Mouse (Mus musculus) granulocyte monocyte progenitor cell, adult 5-6 weeks (primary cell): Measurements from ENCODE around the gene Cldn4. TPM values are rescaled to one million over a fixed set of nuclear protein-coding genes. Genes with fewer than 3 reads are reported as not detected.

ENCODE experiments used
- ATAC-seq: replicated peaks from 2 replicates; pipeline ENCODE4 v1.8.0; 2016; ENCODE audit warnings: mild to moderate bottlenecking, moderate TSS enrichment, inconsistent platforms; ENCODE audit not compliant: poor library complexity, severe bottlenecking
- total RNA-seq, 2 experiments: library from RNA; stranded (forward) in 1 of 2; stranded (reverse) in 1 of 2; fragments of 200-712, 200-1000 nt in 1 of 2; fragments of >200 nt in 1 of 2; fragmentation: Nextera tagmentation in 1 of 2; gene quantifications; 2 replicates each; pipeline ENCODE4 v1.2.3; 2014 to 2017

Cldn4 gene
- total RNA-seq, 2 experiments from 2014 or later, result not detected

DNA sequence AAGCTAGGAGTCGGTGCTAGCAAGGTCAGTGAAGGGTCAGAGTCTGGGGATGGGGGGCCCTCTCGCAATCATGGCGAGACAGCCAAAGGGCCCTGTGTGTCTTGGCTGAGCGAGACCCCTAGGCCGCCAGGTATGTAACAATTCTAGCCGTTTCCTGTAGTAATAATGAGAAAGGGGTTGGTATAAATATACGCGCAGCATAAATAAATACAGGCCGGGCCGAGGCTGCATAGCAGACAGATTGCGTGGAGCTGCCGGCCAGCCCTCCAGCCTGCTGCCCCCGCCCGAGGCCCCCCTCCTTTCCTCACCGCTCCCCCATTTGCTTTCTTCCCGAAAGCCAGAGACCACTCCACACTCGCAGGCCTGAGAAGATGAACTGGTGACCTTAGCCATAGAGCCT is 49.1 kb downstream of the Cldn4 start:
- no peak for ATAC-seq

DNA sequence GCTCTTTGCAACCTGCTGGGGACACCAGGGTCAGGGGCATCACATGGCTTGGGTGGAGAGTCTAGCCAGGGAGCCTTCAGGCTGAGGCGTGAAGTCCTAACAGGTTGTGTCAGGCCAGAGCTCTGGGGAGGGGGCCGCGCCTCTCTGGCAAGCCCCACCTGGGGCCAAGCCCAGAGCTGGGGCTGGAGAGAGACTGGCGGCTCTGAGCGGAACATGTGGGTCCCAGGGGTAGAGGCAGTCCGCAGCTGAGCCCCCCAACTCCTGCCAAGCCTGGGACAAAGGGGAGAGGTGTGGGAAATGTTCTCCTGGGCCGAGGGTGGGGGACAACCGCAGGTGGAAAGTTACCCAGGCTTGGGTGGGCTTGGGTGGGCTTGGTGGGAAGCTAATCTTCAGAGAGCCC is 49.8 kb downstream of the Cldn4 start:
- no peak for ATAC-seq

DNA sequence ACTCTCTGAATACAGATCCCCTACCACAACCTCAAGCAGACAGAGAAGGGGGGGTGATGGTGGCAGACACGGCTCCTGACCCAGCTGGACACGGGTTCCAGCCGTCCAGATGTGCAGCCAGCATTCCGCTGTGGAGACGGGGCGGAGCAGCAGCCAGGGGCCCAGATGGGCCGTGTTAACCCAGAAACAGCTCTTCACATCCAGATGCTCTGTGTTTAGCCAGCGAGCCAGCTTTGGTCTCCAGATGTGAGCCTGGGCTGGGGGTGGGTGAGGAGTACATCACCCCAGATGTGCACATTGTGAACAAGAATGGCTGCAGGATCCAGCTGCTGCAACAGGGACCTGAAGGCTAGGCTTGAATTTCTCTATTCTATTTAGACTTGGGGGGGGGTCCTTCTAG is 51.4 kb downstream of the Cldn4 start:
- ATAC-seq, result no peak

Other genes starting within 250 kb of the Cldn4 start
- not detected in 2 replicates for gene Eln, start 199.6 kb downstream of the Cldn4 start, total RNA-seq (2014; fragmentation: Nextera tagmentation)
- gene Eln, start 199.6 kb downstream of the Cldn4 start, total RNA-seq (2017), result not detected in 2 replicates
- not detected in 2 replicates for gene Tmem270, start 40.2 kb downstream of the Cldn4 start, total RNA-seq (2014; fragmentation: Nextera tagmentation)
- gene Tmem270, start 40.2 kb downstream of the Cldn4 start, total RNA-seq (2017), result not detected in 2 replicates
- not detected in 2 replicates for gene Cldn13, start 31.4 kb downstream of the Cldn4 start, total RNA-seq (2014; fragmentation: Nextera tagmentation)
- gene Cldn13, start 31.4 kb downstream of the Cldn4 start, total RNA-seq (2017), result 0.13 TPM in 1 of 2 replicates, not detected in the other
- 1.7 and 3.9 TPM in 2 replicates for gene Mettl27, start 14.6 kb downstream of the Cldn4 start, total RNA-seq (2014; fragmentation: Nextera tagmentation)
- 1.2 and 2.2 TPM in 2 replicates for gene Mettl27, start 14.6 kb downstream of the Cldn4 start, total RNA-seq (2017)
- gene Cldn3, start 39.3 kb upstream of the Cldn4 start, total RNA-seq (2014; fragmentation: Nextera tagmentation), result not detected in 2 replicates
- gene Cldn3, start 39.3 kb upstream of the Cldn4 start, total RNA-seq (2017), result not detected in 2 replicates
- 102 and 115 TPM in 2 replicates for gene Abhd11, start 62.2 kb upstream of the Cldn4 start, total RNA-seq (2014; fragmentation: Nextera tagmentation)
- gene Abhd11, start 62.2 kb upstream of the Cldn4 start, total RNA-seq (2017), result 56.8 and 75.0 TPM in 2 replicates
- 1.2 and 3.6 TPM in 2 replicates for gene Stx1a, start 76.5 kb upstream of the Cldn4 start, total RNA-seq (2014; fragmentation: Nextera tagmentation)
- gene Stx1a, start 76.5 kb upstream of the Cldn4 start, total RNA-seq (2017), result not detected in 2 replicates
- gene Dnajc30, start 117.3 kb upstream of the Cldn4 start, total RNA-seq (2014; fragmentation: Nextera tagmentation), result 15.7 and 18.7 TPM in 2 replicates
- 5.4 and 6.5 TPM in 2 replicates for gene Dnajc30, start 117.3 kb upstream of the Cldn4 start, total RNA-seq (2017)
- gene Bud23, start 118.0 kb upstream of the Cldn4 start, total RNA-seq (2014; fragmentation: Nextera tagmentation), result 80.5 and 90.8 TPM in 2 replicates
- gene Bud23, start 118.0 kb upstream of the Cldn4 start, total RNA-seq (2017), result 44.9 and 89.9 TPM in 2 replicates
- gene Vps37d, start 131.3 kb upstream of the Cldn4 start, total RNA-seq (2014; fragmentation: Nextera tagmentation), result not detected in 2 replicates
- gene Vps37d, start 131.3 kb upstream of the Cldn4 start, total RNA-seq (2017), result not detected in 2 replicates
- gene Mlxipl, start 143.0 kb upstream of the Cldn4 start, total RNA-seq (2014; fragmentation: Nextera tagmentation), result not detected in 2 replicates
- 1.2 TPM in 1 of 2 replicates, not detected in the other for gene Mlxipl, start 143.0 kb upstream of the Cldn4 start, total RNA-seq (2017)
- 14.7 and 19.2 TPM in 2 replicates for gene Tbl2, start 202.7 kb upstream of the Cldn4 start, total RNA-seq (2014; fragmentation: Nextera tagmentation)
- 19.1 and 23.0 TPM in 2 replicates for gene Tbl2, start 202.7 kb upstream of the Cldn4 start, total RNA-seq (2017)
- 15.8 and 38.5 TPM in 2 replicates for gene Bcl7b, start 221.3 kb upstream of the Cldn4 start, total RNA-seq (2014; fragmentation: Nextera tagmentation)
- 20.7 and 36.9 TPM in 2 replicates for gene Bcl7b, start 221.3 kb upstream of the Cldn4 start, total RNA-seq (2017)
- 121 and 122 TPM in 2 replicates for gene Baz1b, start 240.3 kb upstream of the Cldn4 start, total RNA-seq (2014; fragmentation: Nextera tagmentation)
- gene Baz1b, start 240.3 kb upstream of the Cldn4 start, total RNA-seq (2017), result 140 and 147 TPM in 2 replicates